Mouse (Mus musculus) G1E (cell line): ENCODE measurements around the gene Ankrd40. TPM values are rescaled to one million over a fixed set of nuclear protein-coding genes. Genes with fewer than 3 reads are reported as not detected.
A peak's percentile ranks its signal among the peaks of the same experiment; 100 is the strongest.

Source experiments
- ATAC-seq: 2 replicates; pipeline ENCODE4 v1.8.0; 2016; ENCODE audit warnings: mild to moderate bottlenecking; ENCODE audit not compliant: insufficient number of reproducible peaks, poor library complexity, low FRiP score, severe bottlenecking; ENCODE audit errors: extremely low read depth
- DNase-seq: peaks from one replicate; pipeline ENCODE4 v3.0.0; 2012; ENCODE audit warnings: low spot score
- H3K27me3 ChIP-seq: 2 replicates; pipeline ENCODE4 v1.6.1; 2012; ENCODE audit warnings: mild to moderate bottlenecking, low read length, inconsistent platforms; ENCODE audit not compliant: insufficient read depth
- H3K36me3 ChIP-seq: replicated peaks from 2 replicates; pipeline ENCODE3; 2012; ENCODE audit warnings: mild to moderate bottlenecking, inconsistent platforms
- H3K4me1 ChIP-seq: 2 replicates; pipeline ENCODE4 v1.6.1; 2012; ENCODE audit warnings: low read depth, low read length, inconsistent platforms, mixed read lengths; ENCODE audit not compliant: insufficient read depth
- H3K4me3 ChIP-seq: 2 replicates; pipeline ENCODE4 v1.5.1; 2012; ENCODE audit warnings: low read depth, mild to moderate bottlenecking, inconsistent platforms, low read length, moderate library complexity, mixed read lengths
- H3K9me3 ChIP-seq: replicated peaks from 2 replicates; pipeline ENCODE4 v1.6.1; 2012; ENCODE audit warnings: inconsistent platforms
- CTCF ChIP-seq: IDR thresholded peaks from 2 replicates; pipeline ENCODE4 v1.5.1; 2012; ENCODE audit warnings: low read depth, low read length, inconsistent platforms, mixed read lengths
- GATA1 ChIP-seq: IDR thresholded peaks from 2 replicates; pipeline ENCODE4 v1.6.1; 2012; ENCODE audit warnings: borderline replicate concordance, low read length, inconsistent platforms, mixed read lengths
- GATA2 ChIP-seq: IDR thresholded peaks from 2 replicates; pipeline ENCODE4 v1.6.1; 2012; ENCODE audit warnings: low read depth, low read length, inconsistent platforms, borderline replicate concordance
- POLR2AphosphoS5 ChIP-seq: IDR thresholded peaks from 2 replicates; pipeline ENCODE4 v1.6.1; 2012; ENCODE audit warnings: low read depth, low read length, inconsistent platforms; ENCODE audit not compliant: insufficient replicate concordance
- TAL1 ChIP-seq: conservative IDR thresholded peaks from 2 replicates; pipeline ENCODE4 v1.6.1; 2012; ENCODE audit warnings: low read depth, low read length, inconsistent platforms, mixed read lengths
- polyA plus RNA-seq: library from polyadenylated mRNA; stranded (reverse); fragments of >175 nt; gene quantifications from 2 replicates; pipeline ENCODE4 v1.2.3, GENCODE M21; 2012
- total RNA-seq, 2 experiments: library from RNA; stranded (forward) in 1 of 2; stranded (reverse) in 1 of 2; fragments of 200-1000 nt in 1 of 2; fragments of >200 nt in 1 of 2; fragmentation: Nextera tagmentation in 1 of 2; gene quantifications; 2 replicates each; pipeline ENCODE4 v1.2.3; 2014 to 2017

Ankrd40 gene
- total and polyA plus RNA-seq, 3 experiments = 34.4 to 75.8 (median 46.4) TPM

DNA sequence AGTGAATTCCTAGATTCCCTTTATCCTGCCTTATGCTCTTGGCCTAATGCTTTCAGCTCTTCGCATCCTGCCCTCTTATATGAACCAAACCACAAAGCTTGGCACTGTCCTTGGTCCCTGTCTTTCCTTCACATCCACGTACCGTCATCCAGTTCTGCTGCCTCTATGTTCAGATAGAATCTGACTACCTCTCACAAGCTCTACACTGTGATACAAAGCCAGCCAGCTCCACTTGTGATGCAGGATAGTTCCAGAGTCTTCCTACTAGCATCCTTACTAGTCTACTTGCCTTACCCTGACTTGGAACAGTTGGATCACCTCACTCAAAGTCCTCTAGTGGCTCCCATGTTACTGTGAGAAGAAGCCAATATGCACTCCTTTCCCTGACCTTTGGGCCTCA is 2.4 kb downstream of the Ankrd40 start:
- no peaks in the 10 kb centered on the region for H3K9me3 ChIP-seq
- no peak for DNase-seq
- TF ChIP-seq POLR2AphosphoS5 = no peak
- no peak for TF ChIP-seq TAL1
- TF ChIP-seq CTCF = no peak
- no peak for TF ChIP-seq GATA1
- TF ChIP-seq GATA2 = no peak
- no peak overlapping the region for H3K4me3 ChIP-seq
- peaks cover 34% of the 10 kb centered on the region for H3K36me3 ChIP-seq
- H3K4me1 ChIP-seq = peaks cover 29% of the 10 kb centered on the region
- no peaks in the 10 kb centered on the region for H3K27me3 ChIP-seq
- ATAC-seq = no peak

DNA sequence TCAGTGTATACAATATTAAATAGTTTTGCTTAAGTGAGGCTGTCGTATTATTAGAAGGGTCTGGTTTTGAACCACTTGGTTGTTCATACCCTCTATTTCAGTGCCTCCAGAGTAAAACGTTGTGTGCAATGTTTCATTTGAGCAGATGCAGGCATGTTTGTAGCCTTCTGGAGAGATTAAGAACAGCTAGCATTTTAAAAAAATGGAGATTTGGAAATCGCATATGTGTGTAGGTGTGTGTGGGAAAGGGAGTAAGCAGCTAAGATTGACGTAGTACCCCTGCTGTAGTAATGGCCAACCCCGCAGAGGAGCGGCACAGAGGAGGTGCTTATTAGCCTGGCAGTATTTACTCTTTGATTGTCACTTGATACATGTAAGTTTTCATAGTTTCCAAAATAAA is 4.9 kb downstream of the Ankrd40 start:
- ATAC-seq = no peak
- H3K27me3 ChIP-seq = no peaks in the 10 kb centered on the region
- H3K9me3 ChIP-seq = no peaks in the 10 kb centered on the region
- peaks cover 23% of the 10 kb centered on the region for H3K4me1 ChIP-seq
- no peak for DNase-seq
- H3K36me3 ChIP-seq = peaks cover 51% of the 10 kb centered on the region
- no peak for TF ChIP-seq TAL1
- no peak overlapping the region for H3K4me3 ChIP-seq

DNA sequence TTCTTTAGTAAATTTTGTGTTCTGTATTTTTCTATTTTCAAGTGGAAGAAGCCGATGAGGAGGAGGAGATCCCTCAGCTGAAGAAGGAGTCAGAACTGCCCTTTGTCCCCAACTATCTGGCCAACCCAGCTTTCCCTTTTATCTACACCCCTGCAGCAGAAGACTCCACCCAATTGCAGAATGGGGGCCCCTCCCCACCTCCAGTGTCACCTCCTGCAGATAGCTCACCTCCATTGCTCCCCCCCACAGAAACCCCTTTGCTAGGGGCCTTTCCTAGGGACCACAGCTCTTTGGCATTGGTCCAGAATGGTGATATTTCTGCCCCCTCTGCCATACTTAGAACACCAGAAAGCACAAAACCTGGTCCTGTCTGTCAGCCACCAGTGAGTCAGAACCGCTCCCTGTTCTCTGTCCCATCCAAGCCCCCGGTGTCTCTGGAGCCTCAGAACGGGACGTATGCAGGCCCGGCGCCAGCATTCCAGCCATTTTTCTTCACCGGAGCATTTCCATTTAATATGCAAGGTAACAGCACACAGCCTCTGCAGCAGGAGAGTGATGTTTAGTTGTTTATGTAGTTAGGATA is 6.7 kb downstream of the Ankrd40 start:
- peaks cover 19% of the 10 kb centered on the region for H3K4me1 ChIP-seq
- no peak for DNase-seq

DNA sequence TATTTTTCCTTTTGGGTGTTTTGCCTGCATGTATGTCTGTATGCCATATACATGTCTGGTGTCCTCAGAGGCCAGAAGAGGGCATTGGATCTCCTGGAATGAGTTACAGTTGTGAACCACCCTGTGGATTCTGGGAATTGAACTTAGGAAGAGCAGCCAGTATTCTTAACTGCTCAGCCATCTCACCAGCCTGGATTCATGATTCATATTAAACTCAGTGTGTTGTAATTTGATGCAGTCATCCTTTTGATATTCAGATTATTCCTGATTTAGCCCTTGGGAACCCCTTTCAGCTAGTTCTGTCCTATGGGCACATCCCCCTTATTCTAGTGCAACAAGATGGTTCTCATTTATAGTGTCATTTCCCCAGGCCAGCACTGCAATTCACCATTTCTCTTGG is 8.8 kb downstream of the Ankrd40 start:
- H3K27me3 ChIP-seq = no peaks in the 10 kb centered on the region
- ATAC-seq = no peak
- H3K9me3 ChIP-seq = no peaks in the 10 kb centered on the region
- H3K36me3 ChIP-seq = peaks cover 76% of the 10 kb centered on the region
- no peak for DNase-seq
- H3K4me1 ChIP-seq = peaks cover 12% of the 10 kb centered on the region
- H3K4me3 ChIP-seq = no peak overlapping the region
- no peak for TF ChIP-seq POLR2AphosphoS5
- no peak for TF ChIP-seq TAL1

More for the DNA sequence above, 6.7 kb downstream of the Ankrd40 start:
- H3K9me3 ChIP-seq = no peaks in the 10 kb centered on the region
- TF ChIP-seq CTCF (no peak), GATA1 (no peak), POLR2AphosphoS5 (no peak), GATA2 (no peak), TAL1 (no peak)
- H3K27me3 ChIP-seq = no peaks in the 10 kb centered on the region
- H3K4me3 ChIP-seq = no peak overlapping the region
- peaks cover 68% of the 10 kb centered on the region for H3K36me3 ChIP-seq
- no peak for ATAC-seq

DNA sequence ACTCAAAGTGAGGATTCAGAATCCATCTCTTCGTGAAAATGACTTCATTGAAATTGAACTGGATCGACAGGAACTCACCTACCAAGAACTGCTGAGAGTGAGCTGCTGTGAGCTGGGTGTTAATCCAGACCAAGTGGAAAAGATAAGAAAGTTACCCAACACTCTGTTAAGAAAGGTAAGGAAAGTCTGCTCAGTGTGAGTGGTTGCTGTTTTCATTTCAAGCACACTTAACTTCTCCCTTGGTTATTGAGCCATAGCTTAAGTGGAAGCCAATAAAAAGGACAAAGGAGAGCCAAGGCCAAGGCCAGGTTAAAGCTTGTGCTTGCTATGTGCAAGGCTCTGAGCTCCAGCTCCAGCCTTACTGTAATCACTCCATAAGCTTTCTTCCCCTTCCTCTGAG is 10.5 kb downstream of the Ankrd40 start:
- Histone ChIP-seq H3K36me3 (peaks cover 74% of the 10 kb centered on the region), H3K27me3 (no peaks in the 10 kb centered on the region), H3K9me3 (no peaks in the 10 kb centered on the region), H3K4me3 (no peak overlapping the region), H3K4me1 (peaks cover 12% of the 10 kb centered on the region)
- DNase-seq (no peak), ATAC-seq (no peak)
- TF ChIP-seq TAL1 (no peak), GATA1 (no peak), POLR2AphosphoS5 (no peak), GATA2 (no peak), CTCF (no peak)

GRCm38 (mm10) chr11:94339732-94340585 is 12.2 kb downstream of the Ankrd40 start:
- no peak overlapping the region for H3K4me3 ChIP-seq
- ATAC-seq (no peak), DNase-seq (peak; percentile 15)
- no peaks in the 10 kb centered on the region for H3K4me1 ChIP-seq
- TF ChIP-seq POLR2AphosphoS5 = no peak
- TF ChIP-seq TAL1 = no peak
- TF ChIP-seq CTCF = no peak
- TF ChIP-seq GATA1 = no peak
- TF ChIP-seq GATA2 = no peak
- peaks cover 10% of the 10 kb centered on the region; the same call in 1 of the 2 replicates for H3K27me3 ChIP-seq
- H3K36me3 ChIP-seq = peaks cover 60% of the 10 kb centered on the region
- H3K9me3 ChIP-seq = no peaks in the 10 kb centered on the region
